Mouse (Mus musculus): ENCODE data around the gene Mcur1.

The Mcur1 gene

DNA sequence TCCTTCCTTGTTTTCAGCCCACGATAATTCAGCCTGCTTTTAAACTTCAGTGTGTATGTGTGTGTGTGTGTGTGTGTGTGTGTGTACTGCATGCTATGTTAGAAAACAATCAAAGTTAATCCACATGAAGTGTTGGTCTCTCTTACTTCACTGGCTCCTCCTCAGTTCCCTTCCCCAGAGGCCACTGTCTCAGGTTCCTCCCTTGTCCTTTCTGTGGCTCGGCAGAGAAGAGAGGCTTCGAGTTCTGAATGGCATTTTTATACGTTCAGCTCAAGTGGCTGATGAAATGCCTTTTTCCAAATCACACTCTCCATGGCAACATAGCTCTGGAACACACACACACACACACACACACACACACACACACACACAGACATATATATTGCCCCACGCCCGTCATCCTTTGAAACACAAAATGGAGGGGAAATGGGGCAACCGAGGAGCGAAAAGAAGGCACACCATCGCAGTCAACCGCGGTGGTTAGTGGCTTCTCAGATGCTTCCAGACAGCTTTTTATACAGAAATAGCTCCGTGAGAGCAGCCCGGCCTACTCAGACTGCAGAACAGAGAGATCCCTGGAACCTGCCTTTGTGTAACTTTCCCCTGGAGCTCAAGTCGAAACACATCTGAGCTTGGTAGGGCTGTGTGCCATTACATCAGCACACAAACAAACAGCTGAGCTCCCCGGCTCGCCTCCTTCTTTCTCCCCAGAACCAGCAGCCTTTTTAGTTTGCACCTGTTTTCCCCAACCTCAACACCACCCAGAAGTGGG lies 34.4 kb downstream of the Mcur1 start:
- no peak for DNase-seq (ENCODE audit: low spot score)

DNA sequence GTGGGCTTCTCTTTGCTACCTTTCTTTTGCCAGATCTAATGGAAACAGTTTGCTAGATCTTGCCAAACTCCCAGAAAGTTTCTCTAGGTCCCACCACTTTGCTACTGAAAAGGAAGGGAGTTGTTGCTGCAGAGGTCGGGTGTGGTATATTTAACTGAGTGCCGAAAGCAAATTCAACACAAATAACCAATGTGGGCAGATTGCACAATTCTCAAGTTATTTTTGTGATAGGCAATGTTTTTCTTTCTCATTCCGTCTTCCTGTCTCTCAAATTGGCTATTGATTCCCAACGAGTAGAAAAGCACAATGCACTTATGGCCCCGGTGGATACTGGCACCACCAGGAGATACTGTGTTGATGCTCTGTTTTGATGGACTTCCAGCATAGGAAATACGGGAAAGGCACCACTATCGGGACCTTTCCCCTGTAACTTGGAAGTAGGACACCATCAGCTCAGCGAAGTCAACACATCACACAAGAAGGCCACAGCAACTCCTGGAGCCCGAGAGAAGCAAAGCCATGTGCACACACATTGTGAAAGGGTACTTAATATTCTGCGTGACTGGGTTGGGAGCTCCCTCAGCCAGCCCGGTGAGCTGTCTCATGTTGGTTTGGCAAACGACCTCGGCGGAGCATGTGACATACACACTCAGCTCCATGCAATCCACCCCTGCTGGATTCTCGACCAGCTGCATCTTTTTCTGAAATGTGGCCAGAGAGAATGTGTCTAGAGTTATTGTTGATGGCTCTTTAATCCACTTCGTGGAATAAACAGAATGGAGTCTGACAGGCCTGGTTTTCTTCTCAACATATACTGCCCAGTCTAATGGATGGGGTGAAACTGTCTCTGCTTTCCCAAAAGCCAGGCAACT lies 35.3 kb downstream of the Mcur1 start:
- DNase-seq (ENCODE audit: low spot score) = peak; percentile 71

DNA sequence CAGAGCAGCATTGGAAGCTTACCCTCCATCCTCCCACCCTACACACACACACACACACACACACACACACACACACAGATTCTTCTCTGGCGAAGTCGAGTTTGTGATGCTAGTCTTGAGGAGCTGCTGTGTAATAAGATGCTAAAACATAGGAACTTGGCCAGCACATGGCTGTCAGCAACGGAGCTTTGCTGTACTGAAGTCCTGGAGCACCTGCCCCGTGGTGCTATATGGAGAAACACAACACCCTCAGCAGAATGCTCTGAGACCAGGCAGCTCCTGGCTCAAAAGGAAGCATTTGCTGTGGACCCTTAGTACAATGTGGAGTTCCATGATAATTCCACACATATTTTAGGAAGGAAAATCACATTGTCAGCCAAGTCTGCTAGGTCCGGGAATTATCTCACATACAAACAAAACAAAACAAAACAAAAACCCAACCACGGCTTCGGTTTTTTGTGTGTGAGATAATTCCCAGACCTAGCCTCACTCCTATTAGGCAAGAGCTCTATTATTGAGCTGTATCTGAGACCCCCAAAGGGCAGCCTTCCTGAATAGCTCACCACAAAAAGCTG lies 36.0 kb downstream of the Mcur1 start:
- DNase-seq (ENCODE audit: low spot score) = no peak

DNA sequence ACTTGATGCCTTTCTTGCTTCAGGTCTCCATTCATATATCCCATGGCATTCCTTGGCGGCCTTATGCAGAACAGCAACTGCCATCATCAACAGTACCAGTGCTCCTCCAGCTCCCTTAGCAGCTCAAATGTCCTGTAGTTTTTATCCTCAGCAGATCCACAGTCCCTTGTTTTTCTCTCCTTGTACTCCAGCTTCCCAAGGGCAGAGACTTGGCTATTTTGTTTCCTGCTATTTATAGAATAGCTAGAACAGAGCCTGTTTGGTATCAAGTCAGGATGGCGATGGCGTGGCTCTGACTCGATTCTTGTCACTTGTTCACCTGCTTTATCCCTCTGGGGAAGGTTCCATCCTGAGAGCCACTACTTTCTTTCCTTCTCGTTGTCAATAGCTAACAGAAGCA lies 38.1 kb downstream of the Mcur1 start:
- DNase-seq (ENCODE audit: low spot score) = no peak

DNA sequence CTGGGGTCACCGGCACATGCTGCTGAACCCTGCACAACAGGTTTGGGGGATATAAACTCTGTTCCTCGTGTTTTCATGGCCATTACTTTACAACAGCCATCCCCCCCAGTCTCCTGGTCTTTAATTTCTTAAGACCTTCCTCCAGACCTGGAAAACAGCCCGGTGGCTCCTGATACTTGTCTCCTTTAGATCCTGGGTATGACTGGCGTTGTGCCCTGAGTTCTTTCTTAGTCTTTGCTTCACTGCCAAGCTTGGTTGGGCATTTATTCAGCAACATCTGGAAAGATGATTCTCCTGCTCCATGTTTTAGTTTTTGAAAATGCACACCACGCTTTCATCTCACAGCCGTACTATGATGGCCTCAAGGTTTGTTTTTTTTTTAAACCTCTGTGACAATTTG lies 40.7 kb downstream of the Mcur1 start:
- DNase-seq (ENCODE audit: low spot score) = peak; percentile 55

DNA sequence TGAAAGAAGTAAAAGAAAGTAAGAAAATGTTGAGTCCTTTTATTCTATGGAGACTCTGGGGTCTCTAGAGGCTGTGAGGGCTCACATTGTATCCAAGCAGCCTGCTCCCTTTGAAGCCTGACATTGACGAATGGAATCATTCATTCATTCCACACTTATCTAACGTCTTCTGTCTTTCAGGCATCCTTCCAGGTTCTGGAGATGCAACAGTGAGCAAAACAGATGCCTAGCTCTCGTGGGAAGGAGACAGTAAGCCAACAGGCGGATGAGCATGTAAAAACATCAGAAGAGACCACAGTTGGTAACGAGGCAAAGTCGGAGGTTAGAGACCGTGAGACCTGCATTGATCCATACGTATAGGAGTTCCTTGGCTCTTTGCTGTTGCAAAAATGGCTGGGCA lies 42.6 kb downstream of the Mcur1 start:
- DNase-seq (ENCODE audit: low spot score) = no peak

DNA sequence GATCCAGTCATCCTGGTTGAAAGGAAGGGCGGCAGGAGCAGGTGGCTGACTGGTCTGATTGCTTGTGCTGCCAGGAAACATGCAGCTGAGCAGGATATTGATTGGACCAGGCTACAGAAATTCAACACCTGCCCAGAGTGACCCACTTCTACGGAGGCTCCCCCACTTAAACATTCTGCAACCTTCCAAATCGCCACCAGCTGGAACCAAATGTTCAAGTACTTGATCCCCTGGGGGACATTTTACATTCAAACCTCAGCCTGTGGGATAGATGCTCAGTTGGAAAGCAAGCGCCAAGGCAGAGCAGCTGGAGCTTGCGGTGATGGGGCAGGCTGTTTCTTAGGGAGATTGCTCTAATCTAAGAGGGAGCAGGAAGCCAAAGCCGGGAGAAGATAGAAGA lies 43.1 kb downstream of the Mcur1 start:
- DNase-seq (ENCODE audit: low spot score) = no peak

DNA sequence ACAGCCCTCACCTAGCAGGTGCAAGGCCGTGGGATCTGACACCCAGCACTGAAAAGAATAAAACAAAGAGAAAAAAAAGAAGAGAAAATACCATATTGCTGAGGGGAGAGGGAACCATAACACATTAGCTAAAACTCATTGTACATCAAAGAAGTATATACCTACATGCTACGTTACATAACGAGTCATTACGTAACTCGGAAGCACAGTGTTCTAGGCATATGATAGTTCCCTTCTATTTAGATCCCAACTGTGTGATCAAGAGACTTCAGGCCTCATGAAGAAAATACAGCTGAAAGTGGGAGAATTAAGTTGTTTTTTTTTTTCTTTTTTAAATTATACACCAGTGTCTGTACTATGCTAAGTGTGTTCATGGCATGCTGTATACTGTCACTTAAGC lies 43.9 kb downstream of the Mcur1 start:
- no peak for DNase-seq (ENCODE audit: low spot score)

DNA sequence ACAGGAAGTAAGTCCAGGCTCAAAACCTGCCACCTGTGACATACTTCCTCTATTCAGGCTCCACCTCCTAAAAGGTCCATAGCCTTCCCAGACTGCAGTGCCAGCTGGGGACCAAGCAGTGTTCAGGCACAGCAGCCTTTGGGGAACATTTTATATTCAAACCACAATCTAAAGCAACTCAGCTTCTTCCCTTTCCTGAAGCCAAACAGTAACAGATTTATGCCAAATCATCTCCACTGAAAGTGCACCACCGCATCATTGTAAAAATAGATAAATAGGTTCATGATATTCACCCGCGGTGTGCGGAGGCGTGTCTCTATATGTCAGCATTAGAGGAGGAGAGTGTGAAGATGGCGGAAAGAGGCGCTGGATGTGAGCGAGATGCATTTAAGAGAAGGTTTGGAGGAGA lies 45.0 kb downstream of the Mcur1 start:
- no peak for DNase-seq (ENCODE audit: low spot score)

DNA sequence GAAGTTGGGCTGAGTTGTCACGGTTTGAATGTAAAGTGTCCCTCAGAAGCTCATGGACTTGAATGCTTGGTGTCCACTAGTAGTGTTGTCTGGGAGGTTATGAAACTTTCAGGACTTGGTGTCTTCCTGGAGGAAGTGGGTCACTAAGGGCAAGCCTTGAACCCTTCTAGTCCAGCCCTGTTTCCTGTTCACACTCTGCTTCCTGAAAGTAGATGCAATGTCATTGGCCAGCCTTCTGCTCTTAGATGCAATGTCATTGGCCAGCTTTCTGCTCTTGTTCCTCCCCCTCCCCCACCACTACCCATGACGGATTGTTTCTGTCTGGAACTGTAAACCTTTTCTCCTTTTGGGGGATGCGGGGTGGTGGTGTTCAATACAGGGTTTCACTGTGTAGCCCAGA lies 47.3 kb downstream of the Mcur1 start:
- DNase-seq (ENCODE audit: low spot score) = no peak

DNA sequence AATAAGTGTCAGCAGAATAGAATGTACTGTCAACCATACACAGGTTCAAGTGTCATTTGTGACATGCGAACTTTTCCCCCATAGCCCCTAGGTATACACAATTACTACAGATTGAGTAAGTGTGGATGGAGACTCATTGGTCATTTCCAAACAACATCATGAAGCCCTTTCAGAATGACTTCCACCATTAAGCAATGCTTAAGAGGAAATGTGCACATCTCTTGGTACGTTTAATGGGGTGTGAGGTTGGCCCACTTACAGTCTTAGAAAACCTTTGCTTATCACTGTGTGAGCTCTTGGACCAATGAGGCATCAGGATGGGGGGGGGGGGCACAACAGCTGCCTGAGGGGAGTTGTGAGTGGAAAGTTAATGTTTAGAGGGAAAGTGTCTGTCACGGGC lies 54.2 kb downstream of the Mcur1 start:
- no peak for DNase-seq (ENCODE audit: low spot score)

DNA sequence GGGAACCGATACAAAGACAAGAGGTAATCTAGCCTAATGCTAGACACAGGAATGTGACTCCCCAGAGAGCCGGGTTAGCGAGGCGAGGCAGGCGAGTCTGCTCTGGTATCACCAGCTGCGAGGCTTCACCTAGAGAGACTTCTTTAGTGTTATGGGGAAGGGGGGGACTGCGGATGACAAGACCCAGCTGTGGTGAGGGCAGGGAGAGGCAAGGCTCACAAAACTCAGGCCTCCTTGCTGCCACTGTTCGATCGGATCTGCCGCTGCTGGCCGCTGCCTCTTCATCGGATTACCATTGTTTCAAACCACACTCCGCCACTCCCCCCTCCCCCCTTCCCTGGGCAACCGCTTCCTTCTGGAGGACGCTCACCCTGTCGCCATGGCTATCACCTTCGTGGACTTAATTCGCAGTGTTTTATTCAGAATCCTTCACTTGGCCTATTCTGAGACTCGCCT lies 56.6 kb downstream of the Mcur1 start:
- no peak for DNase-seq (ENCODE audit: low spot score)

DNA sequence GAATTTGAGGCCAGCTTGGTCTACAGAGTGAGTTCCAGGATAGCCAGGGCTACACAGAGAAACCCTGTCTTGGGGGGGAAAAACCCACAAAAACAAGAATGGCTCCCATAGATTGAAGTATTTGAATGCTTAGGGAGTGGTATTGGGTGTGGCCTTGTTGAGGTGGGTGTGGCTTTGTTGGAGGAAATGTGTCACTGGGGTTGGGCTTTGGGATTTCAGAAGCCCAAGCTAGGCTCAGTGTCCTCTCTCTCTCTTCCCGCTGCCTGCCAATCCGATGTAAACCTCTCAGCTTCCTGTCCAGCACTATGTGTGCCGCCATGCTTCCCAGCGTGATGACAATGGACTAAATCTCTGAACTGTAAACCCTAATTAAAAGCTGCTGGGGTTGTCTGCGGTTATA lies 58.4 kb downstream of the Mcur1 start:
- no peak for DNase-seq (ENCODE audit: low spot score)

DNA sequence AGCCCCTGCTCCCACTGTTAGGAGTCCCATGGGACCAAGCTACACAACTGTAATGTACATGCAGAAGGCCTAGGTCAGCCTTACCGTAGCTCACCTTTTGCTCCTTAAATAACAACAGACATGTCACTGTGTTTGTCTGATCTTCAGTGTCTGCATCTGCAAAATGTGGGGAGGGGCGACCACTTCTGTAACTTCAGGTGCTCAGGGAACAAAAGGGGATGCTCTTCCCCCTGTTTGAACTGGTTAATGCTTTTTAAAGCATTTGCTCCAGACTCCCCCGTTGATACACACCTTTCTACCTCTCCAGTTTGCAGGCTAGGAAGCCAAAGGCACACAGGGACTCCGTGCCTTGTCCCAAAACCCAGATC lies 59.5 kb downstream of the Mcur1 start:
- no peak for DNase-seq (ENCODE audit: low spot score)

DNA sequence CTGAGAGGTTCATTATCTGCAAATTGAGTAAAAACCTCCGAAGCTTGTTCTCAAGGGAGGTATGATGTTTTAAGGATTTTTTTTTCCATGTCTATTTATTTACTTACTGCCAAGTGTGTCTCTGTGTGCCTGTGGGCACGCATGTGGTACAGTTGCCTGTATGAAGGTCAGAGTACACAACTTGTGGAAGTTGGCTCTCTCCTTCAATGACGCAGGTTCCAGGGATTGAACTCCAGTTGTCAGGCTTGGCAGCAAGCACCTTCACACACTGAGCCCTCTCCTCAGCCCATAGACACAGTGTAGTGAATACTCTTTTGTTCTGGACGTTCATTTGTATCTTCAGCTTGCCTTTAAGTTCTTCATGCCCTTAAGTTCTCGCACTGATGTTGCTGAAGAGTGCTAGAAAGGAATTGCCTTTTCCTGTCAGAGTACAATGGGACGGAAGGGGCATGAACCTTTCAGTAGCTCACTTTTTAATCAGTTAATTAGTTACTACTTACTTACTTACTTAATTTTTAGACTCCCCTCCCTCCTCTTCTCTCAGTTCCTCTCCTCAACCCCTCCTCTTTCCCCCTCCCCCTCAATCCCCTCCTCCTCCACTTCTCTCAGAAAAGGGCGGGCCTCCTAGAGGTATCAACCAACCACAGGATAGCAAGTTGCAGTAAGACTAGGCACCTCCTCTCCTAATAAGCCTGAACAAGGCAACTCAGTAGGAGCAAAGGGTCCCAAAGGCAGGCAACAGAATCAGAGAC lies 60.1 kb downstream of the Mcur1 start:
- no peak for DNase-seq (ENCODE audit: low spot score)

DNA sequence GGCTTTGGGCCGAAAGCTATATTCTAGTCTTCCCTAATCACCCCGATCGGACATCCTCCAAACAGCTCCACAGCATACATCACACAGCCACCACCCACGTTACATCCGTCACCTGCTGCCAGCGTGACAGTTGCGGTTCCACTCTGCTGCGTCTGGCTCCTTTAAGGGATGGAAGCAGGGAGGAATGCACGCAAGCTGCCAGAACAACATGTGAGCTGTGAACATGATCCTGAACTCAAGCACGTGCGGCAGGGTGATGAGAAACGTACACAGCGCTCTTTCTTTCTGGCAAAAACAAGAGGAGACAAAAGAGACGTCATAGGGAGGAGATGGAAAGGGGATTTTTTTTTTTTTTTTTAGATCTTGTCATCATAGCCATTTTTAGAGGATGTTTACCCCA lies 61.1 kb downstream of the Mcur1 start:
- DNase-seq (ENCODE audit: low spot score) = no peak

DNA sequence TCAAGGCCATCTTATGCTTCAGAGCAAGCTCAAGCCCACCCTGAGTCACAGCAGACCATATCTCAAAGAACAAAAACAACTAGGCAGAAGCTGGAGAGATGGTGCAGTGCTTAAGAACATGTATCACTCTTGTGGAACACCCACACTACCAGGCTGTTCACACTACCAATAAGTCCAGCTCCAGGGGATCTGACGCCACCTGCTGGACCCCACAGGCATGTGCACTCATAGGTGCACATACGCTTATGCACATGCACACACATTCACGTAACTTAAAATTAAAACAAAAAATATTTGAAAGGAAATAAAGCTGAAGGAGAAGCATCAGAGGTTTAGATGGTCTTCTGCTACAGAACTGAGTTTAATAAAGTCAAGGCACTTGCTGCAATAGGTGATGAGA lies 62.2 kb downstream of the Mcur1 start:
- DNase-seq (ENCODE audit: low spot score) = no peak

DNA sequence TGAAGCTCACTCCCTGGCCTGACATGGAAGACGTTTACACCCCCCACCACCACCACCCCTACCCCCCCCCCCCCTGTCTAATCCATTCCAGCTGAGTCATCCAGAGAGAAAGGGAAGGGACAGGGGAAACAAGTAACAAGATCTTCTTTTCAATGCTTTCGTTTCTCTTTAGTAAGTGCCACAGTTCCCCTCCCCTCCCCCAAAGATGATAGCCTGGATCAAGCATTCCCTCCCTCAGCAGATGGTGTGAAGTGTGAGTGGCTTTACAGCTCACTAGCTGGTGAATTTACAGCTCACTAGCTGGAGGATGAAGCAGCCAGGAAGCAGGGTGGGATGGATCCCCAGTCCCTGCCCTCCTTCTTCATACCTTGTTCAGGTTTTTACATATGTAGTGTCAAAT lies 63.3 kb downstream of the Mcur1 start:
- no peak for DNase-seq (ENCODE audit: low spot score)

DNA sequence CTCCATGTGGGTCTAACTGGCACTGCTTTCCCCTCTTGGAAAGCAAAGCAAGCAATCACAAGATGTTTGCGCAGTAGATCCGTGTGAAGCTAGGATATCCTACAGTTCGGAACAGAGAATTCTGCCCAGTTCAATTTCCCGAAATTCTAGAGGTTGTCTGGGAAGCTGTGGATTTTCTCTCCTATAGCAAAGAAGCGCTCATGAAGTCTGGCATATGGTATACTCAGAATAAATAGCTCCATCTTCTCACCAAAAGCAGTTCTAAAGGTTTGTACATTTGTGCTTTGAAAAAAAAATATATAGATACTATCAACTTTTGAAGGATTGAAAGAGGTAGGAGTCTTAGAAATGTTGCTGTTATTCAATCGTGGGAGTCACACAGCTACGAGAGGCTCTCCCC lies 64.3 kb downstream of the Mcur1 start:
- no peak for DNase-seq (ENCODE audit: low spot score)

DNA sequence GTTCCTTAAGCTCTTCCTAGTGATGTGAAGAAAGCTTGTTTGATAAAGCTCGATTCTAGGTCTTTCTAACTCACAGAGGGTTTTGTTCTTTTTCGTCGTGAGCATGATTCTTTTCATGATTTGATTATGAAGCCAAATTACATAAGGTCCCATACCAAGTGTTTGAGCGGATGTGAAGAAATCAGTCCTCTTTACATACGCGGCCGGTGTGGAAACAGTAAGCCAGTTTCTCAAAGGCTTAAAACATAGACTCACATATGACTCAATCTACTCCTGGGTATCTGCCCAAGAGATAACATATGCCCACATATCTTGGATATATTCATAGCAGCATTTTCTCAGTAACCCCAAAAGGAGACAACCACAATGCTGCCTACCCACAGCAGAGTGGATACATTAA lies 66.3 kb downstream of the Mcur1 start:
- no peak for DNase-seq (ENCODE audit: low spot score)

DNA sequence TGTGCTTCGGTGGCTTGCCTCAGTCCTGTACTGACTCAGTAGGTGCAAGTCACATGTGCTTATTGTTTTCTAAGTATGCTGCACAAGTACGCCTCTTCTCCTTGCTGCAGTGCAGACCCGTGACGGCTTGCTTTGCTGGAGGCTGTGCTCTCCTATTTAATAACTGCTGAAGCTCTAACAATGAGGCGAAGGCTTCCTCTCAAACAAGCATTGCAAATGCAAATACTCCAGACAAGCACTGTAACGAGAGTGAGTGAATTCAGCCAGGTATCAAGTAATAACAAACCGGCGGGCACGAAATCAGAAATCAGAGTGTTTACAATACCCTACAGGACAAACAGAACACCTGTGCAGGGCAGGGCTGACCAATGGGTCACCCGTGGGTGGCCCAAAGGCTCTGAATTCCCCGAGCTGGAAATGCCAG lies 66.9 kb downstream of the Mcur1 start:
- DNase-seq (ENCODE audit: low spot score) = no peak
